Mouse (Mus musculus) duodenum, adult 2 months (tissue): ENCODE results near the gene Sult2a7. TPM values are rescaled to one million over a fixed set of nuclear protein-coding genes. Genes with fewer than 3 reads are reported as not detected.

Source experiments
- polyA plus RNA-seq: library from polyadenylated mRNA; depleted of rRNA; stranded (reverse); fragments of >200 nt; gene quantifications from 2 replicates; pipeline ENCODE4 v1.2.3, GENCODE M21; 2012; ENCODE audit warnings: low replicate concordance; rRNA removed

Sult2a7 gene
- not detected in 2 replicates for polyA plus RNA-seq

DNA sequence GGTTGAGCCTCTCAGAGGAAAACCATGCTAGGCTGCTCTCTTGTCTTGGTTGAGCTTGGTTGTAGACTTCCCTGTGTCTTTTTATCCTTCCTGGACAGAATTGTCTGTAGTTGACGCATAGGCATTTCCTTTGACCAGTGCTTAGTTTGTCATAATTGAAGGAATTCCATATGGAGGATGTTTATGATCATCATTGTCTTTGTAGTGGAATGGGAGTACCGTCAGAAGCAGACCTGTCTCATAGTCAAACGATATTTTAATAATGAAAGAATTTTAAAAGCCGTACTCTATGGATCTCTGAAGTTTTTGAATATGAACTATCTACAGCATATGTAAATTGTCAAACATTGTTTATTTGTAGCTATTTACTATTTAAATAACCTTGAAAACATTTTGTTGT lies at the start of gene Sult2a7:
Gene Sult2a7 (minus strand): TSS at position 101 of the 400 bp plus-strand sequence.

DNA sequence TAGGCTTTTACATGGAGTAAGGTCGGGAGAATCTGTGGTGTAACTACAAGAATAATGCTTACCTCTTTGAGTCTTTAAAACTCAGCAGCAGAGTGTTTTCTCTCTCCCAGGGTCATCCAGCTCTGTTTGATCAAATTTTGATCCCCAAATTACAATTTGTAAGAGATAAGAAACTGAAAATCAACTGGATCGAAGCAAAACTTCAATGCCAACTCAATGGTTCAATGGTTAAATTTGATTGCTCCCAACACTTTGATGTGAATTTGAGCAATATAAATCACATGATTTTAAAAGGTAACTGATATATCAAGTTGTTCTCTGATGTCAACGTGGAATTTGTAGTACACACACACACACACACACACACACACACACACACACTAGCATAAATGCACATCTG lies 47.5 kb downstream of the Sult2a7 start, which contains the start of gene Sult2a8:
Gene Sult2a8 (minus strand): TSS at position 236 of the 400 bp plus-strand sequence.

Other genes starting within 250 kb of the Sult2a7 start
- gene Sult2a6, start 239.4 kb downstream of the Sult2a7 start, polyA plus RNA-seq = not detected in 2 replicates
- not detected in 2 replicates for gene Obox8, start 160.7 kb downstream of the Sult2a7 start, polyA plus RNA-seq
- not detected in 2 replicates for gene Sult2a8, start 47.5 kb downstream of the Sult2a7 start, polyA plus RNA-seq
- not detected in 2 replicates for gene Vmn1r90, start 69.3 kb upstream of the Sult2a7 start, polyA plus RNA-seq
- gene Obox7, start 165.3 kb upstream of the Sult2a7 start, polyA plus RNA-seq = not detected in 2 replicates